Mouse (Mus musculus): ENCODE data around the gene Gdpgp1. TPM values are rescaled to one million over a fixed set of nuclear protein-coding genes. Genes with fewer than 3 reads are reported as not detected.

The Gdpgp1 gene
- total and polyA plus RNA-seq, 3 experiments, result 2.0 to 3.6 (median 3.0) TPM

- Histone ChIP-seq H3K36me3 (replicated peaks in 1 of 2; ENCODE audit: control insufficient read depth in 1 of 2, insufficient read depth in 1 of 2, low read length in 1 of 2) (peaks cover 49 to 95% of the 10 kb centered on the region in 2 experiments), H3K4me1 (ENCODE audit: control insufficient read depth in 1 of 2, insufficient read depth in 2 of 2) (no peaks in the 10 kb centered on the region), H3K9me3 (replicated peaks; ENCODE audit: low read length) (no peaks in the 10 kb centered on the region), H3K4me3 (replicated peaks in 1 of 3; ENCODE audit: low read depth in 2 of 3, low read length in 2 of 3, poor library complexity in 1 of 3) (no peak overlapping the region), H3K27me3 (replicated peaks) (no peaks in the 10 kb centered on the region), H3K27ac (ENCODE audit: insufficient read depth, low read depth) (no peak overlapping the region), H3K4me2 (ENCODE audit: insufficient read depth, low read depth, poor library complexity, severe bottlenecking) (no peak overlapping the region), H3K9ac (ENCODE audit: insufficient read depth, low read depth) (no peak overlapping the region), H3K79me2 (replicated peaks; ENCODE audit: control insufficient read depth, extremely low read depth, insufficient read depth, poor library complexity, severe bottlenecking) (no peaks in the 10 kb centered on the region)
- in situ Hi-C loops (cut with MboI; ENCODE audit: low pct_ligation_motif_present, low pct_unique_long_range_greater_than_20kb, low sequenced_read_pairs), result no loop called here
- TF ChIP-seq ZMIZ1 (IDR thresholded peaks at IDR 0.05; ENCODE audit: low read depth, low read length) (no peak), MXI1 (IDR thresholded peaks at IDR 0.05; ENCODE audit: low read depth, low read length) (no peak), HCFC1 (IDR thresholded peaks at IDR 0.05; ENCODE audit: low read depth, low read length) (no peak), ETS1 (conservative IDR thresholded peaks at IDR 0.05; ENCODE audit: low read depth, low read length) (no peak), NELFE (IDR thresholded peaks at IDR 0.05; ENCODE audit: low read depth, low read length) (no peak), BHLHE40 (IDR thresholded peaks at IDR 0.05; ENCODE audit: low read depth, low read length) (no peak), ZKSCAN1 (IDR thresholded peaks at IDR 0.05; ENCODE audit: borderline replicate concordance, low read depth, low read length) (no peak), USF1 (IDR thresholded peaks at IDR 0.05; ENCODE audit: low read depth, low read length) (no peak), SMC3 (IDR thresholded peaks at IDR 0.05; ENCODE audit: low read depth, low read length) (no peak), MEF2A (IDR thresholded peaks at IDR 0.05; ENCODE audit: borderline replicate concordance, low read depth, low read length) (no peak), MAZ (IDR thresholded peaks at IDR 0.05; ENCODE audit: low read depth, low read length) (no peak), MAFK (IDR thresholded peaks at IDR 0.05; ENCODE audit: insufficient replicate concordance, low read length) (no peak), TCF12 (IDR thresholded peaks at IDR 0.05; ENCODE audit: low read depth, low read length) (no peak), NRF1 (IDR thresholded peaks at IDR 0.05; ENCODE audit: low read depth, low read length) (no peak), IRF4 (IDR thresholded peaks at IDR 0.05; ENCODE audit: low read depth, low read length) (no peak), POLR2A (IDR thresholded peaks at IDR 0.05; ENCODE audit: low read depth, low read length) (no peak), USF2 (conservative IDR thresholded peaks at IDR 0.05; ENCODE audit: low read depth, low read length) (no peak), RAD21 (IDR thresholded peaks at IDR 0.05; ENCODE audit: low read depth, low read length) (no peak)
- dilution Hi-C loops (cut with MboI; ENCODE audit: extremely low pct_ligation_motif_present, extremely low pct_unique_long_range_greater_than_20kb, low sequenced_read_pairs), result no loop called here
- no peak for DNase-seq (ENCODE audit: extremely low read depth)
Measured at GRCm38 (mm10) chr7:80281646-80282045, 49.0 kb downstream of the Gdpgp1 start.

- H3K9ac ChIP-seq (ENCODE audit: insufficient read depth, low read depth), result no peak overlapping the region
- in situ Hi-C loops (cut with MboI; ENCODE audit: low pct_ligation_motif_present, low pct_unique_long_range_greater_than_20kb, low sequenced_read_pairs) (no loop called here), dilution Hi-C loops (cut with MboI; ENCODE audit: extremely low pct_ligation_motif_present, extremely low pct_unique_long_range_greater_than_20kb, low sequenced_read_pairs) (no loop called here)
- H3K27ac ChIP-seq (ENCODE audit: insufficient read depth, low read depth), result no peak overlapping the region
- H3K27me3 ChIP-seq (replicated peaks), result no peaks in the 10 kb centered on the region
- H3K79me2 ChIP-seq (replicated peaks; ENCODE audit: control insufficient read depth, extremely low read depth, insufficient read depth, poor library complexity, severe bottlenecking), result no peaks in the 10 kb centered on the region
- no peaks in the 10 kb centered on the region for H3K9me3 ChIP-seq (replicated peaks; ENCODE audit: low read length)
- peaks cover 57 to 95% of the 10 kb centered on the region in 2 experiments for H3K36me3 ChIP-seq (replicated peaks in 1 of 2; ENCODE audit: control insufficient read depth in 1 of 2, insufficient read depth in 1 of 2, low read length in 1 of 2)
- no peak overlapping the region for H3K4me3 ChIP-seq (replicated peaks in 1 of 3; ENCODE audit: low read depth in 2 of 3, low read length in 2 of 3, poor library complexity in 1 of 3)
- DNase-seq (ENCODE audit: extremely low read depth), result no peak
- no peak overlapping the region for H3K4me2 ChIP-seq (ENCODE audit: insufficient read depth, low read depth, poor library complexity, severe bottlenecking)
- no peak for TF ChIP-seq ELF1 (IDR thresholded peaks at IDR 0.05; ENCODE audit: low read depth, low read length)
- TF ChIP-seq USF2 (conservative IDR thresholded peaks at IDR 0.05; ENCODE audit: low read depth, low read length), result no peak
- no peak for TF ChIP-seq POLR2AphosphoS2 (IDR thresholded peaks at IDR 0.05; ENCODE audit: low read depth, low read length)
- TF ChIP-seq HCFC1 (IDR thresholded peaks at IDR 0.05; ENCODE audit: low read depth, low read length), result no peak
- no peak for TF ChIP-seq MAFK (IDR thresholded peaks at IDR 0.05; ENCODE audit: insufficient replicate concordance, low read length)
- no peak for TF ChIP-seq ZNF384 (IDR thresholded peaks at IDR 0.05; ENCODE audit: low read depth, low read length)
- H3K4me1 ChIP-seq (ENCODE audit: control insufficient read depth in 1 of 2, insufficient read depth in 2 of 2), result no peaks in the 10 kb centered on the region
Measured at GRCm38 (mm10) chr7:80283226-80283918, 50.7 kb downstream of the Gdpgp1 start.
